Mouse (Mus musculus) spleen, adult 2 months (tissue): ENCODE data around the gene Bace2. TPM values are rescaled to one million over a fixed set of nuclear protein-coding genes. Genes with fewer than 3 reads are reported as not detected.
A peak's percentile ranks its signal among the peaks of the same experiment; 100 is the strongest.

Experiments
- DNase-seq, 2 experiments: peaks; one replicate each; pipeline versions ENCODE4 v3.0.0 to v3.0.0-alpha.2; 2012 to 2021; ENCODE audit warnings: low spot score in 2 of 2, low read depth in 1 of 2
- H3K27ac ChIP-seq: fragments of 200-500 bp; 2 replicates; pipeline ENCODE4 v1.5.1; 2012; ENCODE audit warnings: low read length, inconsistent platforms; ENCODE audit not compliant: insufficient read depth
- H3K27me3 ChIP-seq: fragments of 200-500 bp; 2 replicates; pipeline ENCODE4 v1.6.1; 2012; ENCODE audit warnings: mild to moderate bottlenecking, moderate library complexity, low read length, inconsistent platforms; ENCODE audit not compliant: control insufficient read depth, insufficient read depth
- H3K36me3 ChIP-seq: fragments of 200-500 bp; 2 replicates; pipeline ENCODE4 v1.6.1; 2012; ENCODE audit warnings: mild to moderate bottlenecking, low read length, inconsistent platforms; ENCODE audit not compliant: control insufficient read depth, insufficient read depth
- H3K4me1 ChIP-seq: fragments of 200-500 bp; 2 replicates; pipeline ENCODE4 v1.6.1; 2011; ENCODE audit warnings: inconsistent platforms; ENCODE audit not compliant: control insufficient read depth, insufficient read depth, insufficient read length
- H3K4me3 ChIP-seq: fragments of 200-500 bp; 2 replicates; pipeline ENCODE4 v1.5.1; 2011; ENCODE audit warnings: mild to moderate bottlenecking, inconsistent platforms; ENCODE audit not compliant: insufficient read depth, insufficient read length; ENCODE audit errors: extremely low read depth
- CTCF ChIP-seq: fragments of 200-500 bp; IDR thresholded peaks from 2 replicates; pipeline ENCODE4 v1.5.1; 2011; ENCODE audit warnings: mild to moderate bottlenecking, inconsistent platforms; ENCODE audit not compliant: insufficient read depth, insufficient read length, insufficient replicate concordance; ENCODE audit errors: extremely low read depth
- POLR2A ChIP-seq: fragments of 200-500 bp; IDR thresholded peaks from 2 replicates; pipeline ENCODE4 v1.6.1; 2011; ENCODE audit warnings: low read depth, low read length, inconsistent platforms
- WGBS: fragments of 180-500 bp; shearing (Covaris S2); methylation state at CpG from one replicate; pipeline ENCODE4 v1.1.7; 2018; 5-methylcytosine and 5-hydroxymethylcytosine counted together
- polyA plus RNA-seq: library from polyadenylated mRNA; depleted of rRNA; stranded (reverse); fragments of >200 nt; gene quantifications from 2 replicates; pipeline ENCODE4 v1.2.3, GENCODE M21; 2012; rRNA removed

The Bace2 gene
- 2.4 and 2.5 TPM in 2 replicates for polyA plus RNA-seq

DNA sequence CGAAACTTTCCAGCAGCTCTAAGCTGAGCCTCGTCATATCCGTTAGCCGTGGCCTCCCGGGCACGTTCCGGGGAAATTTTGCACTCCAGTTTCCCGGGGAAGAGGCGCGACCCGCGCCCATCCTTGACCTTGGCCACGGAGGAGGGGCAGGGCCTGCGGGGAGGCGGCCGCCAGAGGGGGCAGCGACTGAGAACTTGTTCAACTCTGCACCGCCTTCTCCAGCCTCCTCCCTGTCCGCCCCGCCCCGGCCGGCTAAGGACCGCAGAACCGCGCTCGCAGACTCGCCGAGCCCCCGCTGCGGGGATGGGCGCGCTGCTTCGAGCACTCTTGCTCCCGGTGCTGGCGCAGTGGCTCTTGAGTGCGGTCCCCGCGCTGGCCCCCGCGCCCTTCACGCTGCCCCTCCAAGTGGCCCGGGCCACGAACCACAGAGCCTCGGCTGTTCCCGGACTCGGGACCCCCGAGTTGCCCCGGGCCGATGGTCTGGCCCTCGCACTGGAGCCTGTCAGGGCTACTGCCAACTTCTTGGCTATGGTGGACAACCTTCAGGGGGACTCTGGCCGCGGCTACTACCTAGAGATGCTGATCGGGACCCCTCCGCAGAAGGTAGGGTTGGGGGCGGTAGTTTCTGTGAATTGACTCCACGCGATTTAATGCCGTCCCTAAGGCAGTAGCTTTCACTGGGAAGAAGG is at the start of gene Bace2:
Gene Bace2 (plus strand): TSS at position 244 of the 689 bp plus-strand sequence.
- peak within 1 kb of the TSS; percentile 73; the same call in 1 of the 2 replicates for H3K27ac ChIP-seq
- H3K4me3 ChIP-seq, result peak within 1 kb of the TSS; percentile 40; the same call in 1 of the 2 replicates
- DNase-seq, result peak in 1 of 2 experiments; percentile 12
- H3K4me1 ChIP-seq, result no peaks in the 10 kb centered on the region
- TF ChIP-seq POLR2A, result no peak
- TF ChIP-seq CTCF, result no peak
- 2% methylated on average over 58 of the region's 58 CpGs for WGBS
- no peaks in the 10 kb centered on the region for H3K36me3 ChIP-seq
- peaks cover 9% of the 10 kb centered on the region; the same call in 1 of the 2 replicates for H3K27me3 ChIP-seq

DNA sequence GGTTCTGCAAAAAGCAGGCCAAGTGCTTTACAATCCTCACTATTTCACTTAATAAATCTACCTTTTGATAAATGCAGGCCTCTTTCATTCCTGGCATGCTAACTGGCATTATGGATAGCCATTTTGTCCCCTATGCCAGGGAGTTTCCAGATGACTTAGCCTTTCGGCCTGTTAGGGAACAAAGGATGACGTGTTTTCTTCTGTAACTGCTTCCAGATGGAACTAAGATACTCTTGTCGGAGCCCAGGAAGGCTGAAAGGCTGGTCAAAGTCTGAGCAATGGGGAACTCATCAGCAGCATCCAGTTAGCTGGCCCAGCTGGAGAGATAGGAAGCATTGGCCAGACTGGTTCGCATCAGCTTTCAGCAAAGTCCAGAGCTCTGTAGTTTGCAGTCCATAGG is 48.9 kb upstream of the Bace2 start:
- H3K27ac ChIP-seq, result no peak overlapping the region
- TF ChIP-seq CTCF (no peak), POLR2A (no peak)
- WGBS, result 85% methylated on average over 4 of the region's 4 CpGs
- 0 out of 2 replicates have a peak, but pooled peaks cover 4% of the 10 kb centered on the region for H3K4me1 ChIP-seq
- DNase-seq, result no peak
- no peaks in the 10 kb centered on the region for H3K36me3 ChIP-seq
- H3K27me3 ChIP-seq, result no peaks in the 10 kb centered on the region
- no peak overlapping the region for H3K4me3 ChIP-seq

DNA sequence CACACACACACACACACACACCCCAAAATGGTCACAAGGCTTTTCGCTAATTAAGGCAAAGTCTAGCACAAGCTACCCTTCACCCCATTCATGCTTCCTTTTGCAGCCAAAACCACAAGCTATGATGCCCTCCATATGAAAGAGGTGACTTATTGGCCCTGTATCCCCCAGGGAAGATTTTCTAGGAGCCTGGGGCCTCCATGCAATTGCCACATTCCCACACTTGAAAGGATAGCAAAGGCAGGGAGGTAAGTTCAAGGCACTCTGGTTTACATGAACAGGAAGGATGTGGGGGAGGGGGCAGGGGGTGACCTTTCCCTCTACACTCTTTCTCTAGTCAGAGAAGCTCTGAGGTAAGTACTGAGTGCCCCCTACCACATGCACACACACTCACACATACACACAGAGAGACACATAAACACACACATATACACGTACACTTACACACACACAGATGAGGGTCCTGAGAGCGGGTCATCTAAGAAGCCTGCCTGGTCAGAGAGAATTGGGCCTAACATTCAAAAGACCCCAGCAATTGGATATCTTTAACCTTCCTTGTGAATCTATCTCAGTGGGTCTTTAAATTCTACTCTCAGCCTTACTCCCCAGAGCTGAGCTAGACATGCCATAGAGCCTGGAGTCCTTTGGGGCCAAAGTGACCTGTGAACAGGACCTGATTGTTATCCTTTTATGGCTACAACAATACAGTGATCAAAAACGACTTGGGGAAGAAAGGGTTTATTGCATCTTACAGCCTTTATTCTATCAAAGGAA is 46.6 kb upstream of the Bace2 start:
- DNase-seq, result no peak
- 58% methylated on average over 4 of the region's 4 CpGs for WGBS
- TF ChIP-seq POLR2A (no peak), CTCF (no peak)
- H3K4me3 ChIP-seq, result no peak overlapping the region
- H3K27me3 ChIP-seq, result no peaks in the 10 kb centered on the region
- H3K4me1 ChIP-seq, result 0 out of 2 replicates have a peak, but pooled peaks cover 4% of the 10 kb centered on the region
- no peak overlapping the region for H3K27ac ChIP-seq
- H3K36me3 ChIP-seq, result no peaks in the 10 kb centered on the region

- WGBS, result 51% methylated on average over 1 of the region's 1 CpGs
- DNase-seq, result no peak
These were observed 46.0 kb upstream of the Bace2 start for GRCm38 (mm10) chr16:97310570-97310846.

DNA sequence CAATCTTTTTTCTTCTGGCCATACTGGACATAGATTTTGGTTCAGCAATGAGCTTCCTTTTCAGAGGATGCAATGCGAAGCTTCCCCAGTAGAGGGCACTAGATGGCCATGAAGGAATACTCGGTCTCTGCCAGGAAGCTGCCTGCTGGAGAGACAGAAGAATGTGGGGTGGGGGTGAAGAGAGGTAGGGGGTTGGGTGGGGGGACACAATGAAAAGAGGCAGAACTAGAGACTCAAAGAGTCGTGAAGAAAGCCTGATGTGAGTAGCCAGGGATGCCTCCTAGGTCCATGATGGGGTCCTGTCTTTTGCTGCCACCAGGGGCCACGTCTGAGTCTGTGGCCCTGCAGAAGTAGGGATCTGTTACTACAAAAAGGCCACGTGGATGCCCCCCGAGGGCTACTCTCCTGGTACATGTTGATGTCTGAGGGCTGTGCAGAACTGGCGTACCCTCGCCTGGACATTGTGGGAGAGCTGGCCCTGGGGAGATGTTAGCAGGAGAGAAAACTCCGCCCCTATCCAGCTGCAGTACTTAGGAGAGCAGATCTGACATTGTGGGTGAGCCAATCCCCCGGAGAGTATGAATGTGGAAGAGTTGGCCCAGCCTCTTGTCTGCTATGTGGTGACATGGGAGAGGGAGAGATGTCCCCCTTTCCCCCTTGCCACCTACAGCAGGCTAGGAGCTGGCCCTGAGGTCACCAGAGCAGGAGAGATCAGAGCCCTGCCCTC is 43.4 kb upstream of the Bace2 start:
- DNase-seq, result peak in 1 of 2 experiments; percentile 45
- no peaks in the 10 kb centered on the region for H3K36me3 ChIP-seq

More at GRCm38 (mm10) chr16:97310570-97310846, 46.0 kb upstream of the Bace2 start:
- TF ChIP-seq POLR2A, result no peak
- no peak for TF ChIP-seq CTCF
- H3K4me1 ChIP-seq, result 0 out of 2 replicates have a peak, but pooled peaks cover 4% of the 10 kb centered on the region
- no peak overlapping the region for H3K4me3 ChIP-seq
- no peaks in the 10 kb centered on the region for H3K27me3 ChIP-seq
- H3K36me3 ChIP-seq, result no peaks in the 10 kb centered on the region
- no peak overlapping the region for H3K27ac ChIP-seq

GRCm38 (mm10) chr16:97321576-97321975 is 35.0 kb upstream of the Bace2 start:
- H3K4me3 ChIP-seq, result no peak overlapping the region
- no peaks in the 10 kb centered on the region for H3K27me3 ChIP-seq
- no peaks in the 10 kb centered on the region for H3K36me3 ChIP-seq
- DNase-seq, result no peak
- no peak overlapping the region for H3K27ac ChIP-seq
- H3K4me1 ChIP-seq, result no peaks in the 10 kb centered on the region
- TF ChIP-seq POLR2A (no peak), CTCF (no peak)
- 85% methylated on average over 3 of the region's 3 CpGs for WGBS

More for the DNA sequence above, 43.4 kb upstream of the Bace2 start:
- Histone ChIP-seq H3K27ac (no peak overlapping the region), H3K27me3 (no peaks in the 10 kb centered on the region), H3K4me3 (no peak overlapping the region), H3K4me1 (0 out of 2 replicates have a peak, but pooled peaks cover 4% of the 10 kb centered on the region)
- 47% methylated on average over 10 of the region's 10 CpGs for WGBS
- peak; percentile 44; the same call in 1 of the 2 replicates for TF ChIP-seq CTCF
- TF ChIP-seq POLR2A, result no peak
